Mouse (Mus musculus): ENCODE measurements around the gene Snx10.

Gene Snx10

GRCm38 (mm10) chr6:51585980-51586379, 62.3 kb downstream of the Snx10 start:
- peak; percentile 16 for DNase-seq (ENCODE audit: low read depth, low spot score)

GRCm38 (mm10) chr6:51587266-51587665, 63.6 kb downstream of the Snx10 start:
- DNase-seq (ENCODE audit: low read depth, low spot score), result no peak

- no peak for DNase-seq (ENCODE audit: low read depth, low spot score)
Measured at GRCm38 (mm10) chr6:51591264-51591663, 67.6 kb downstream of the Snx10 start.

GRCm38 (mm10) chr6:51591844-51592243, 68.1 kb downstream of the Snx10 start:
- DNase-seq (ENCODE audit: low read depth, low spot score), result no peak

DNA sequence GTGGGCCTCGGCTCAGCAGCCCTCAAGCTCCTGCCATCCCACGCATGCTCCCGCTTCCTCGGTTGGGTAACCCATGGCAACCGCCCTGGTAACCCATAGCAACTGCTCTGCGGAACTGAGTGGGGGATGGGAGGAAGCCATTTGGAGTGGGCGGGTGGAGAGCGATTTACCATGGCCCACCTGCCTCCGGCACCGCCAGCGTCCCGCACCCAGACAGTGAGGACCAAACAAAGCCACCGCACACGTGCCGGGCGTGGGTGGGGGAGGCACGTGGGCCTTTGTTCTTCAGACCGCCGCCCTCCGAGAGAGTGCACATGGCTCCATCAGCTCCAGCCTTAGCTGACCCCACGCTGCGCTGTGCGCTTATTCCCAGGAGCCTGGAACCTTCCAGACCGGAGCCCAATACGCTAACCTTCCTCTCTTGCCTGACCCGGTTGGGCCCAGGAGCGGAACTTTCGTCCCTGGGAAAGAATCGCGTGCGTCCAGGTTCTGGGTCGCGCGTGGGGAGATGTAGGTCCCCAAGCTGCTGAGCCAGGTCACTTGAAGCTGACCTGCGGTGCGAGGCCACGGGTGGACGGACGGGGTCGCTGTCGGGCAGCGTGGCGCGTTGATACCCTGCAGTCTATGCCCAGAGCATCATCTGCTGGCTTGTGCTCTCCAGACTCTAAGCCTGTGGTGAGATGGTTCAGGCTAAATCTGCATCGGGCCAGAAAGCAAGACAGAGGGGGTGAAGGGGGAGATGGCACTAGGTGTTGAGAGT, 68.8 kb downstream of the Snx10 start:
- peak; percentile 50 for DNase-seq (ENCODE audit: low read depth, low spot score)

DNA sequence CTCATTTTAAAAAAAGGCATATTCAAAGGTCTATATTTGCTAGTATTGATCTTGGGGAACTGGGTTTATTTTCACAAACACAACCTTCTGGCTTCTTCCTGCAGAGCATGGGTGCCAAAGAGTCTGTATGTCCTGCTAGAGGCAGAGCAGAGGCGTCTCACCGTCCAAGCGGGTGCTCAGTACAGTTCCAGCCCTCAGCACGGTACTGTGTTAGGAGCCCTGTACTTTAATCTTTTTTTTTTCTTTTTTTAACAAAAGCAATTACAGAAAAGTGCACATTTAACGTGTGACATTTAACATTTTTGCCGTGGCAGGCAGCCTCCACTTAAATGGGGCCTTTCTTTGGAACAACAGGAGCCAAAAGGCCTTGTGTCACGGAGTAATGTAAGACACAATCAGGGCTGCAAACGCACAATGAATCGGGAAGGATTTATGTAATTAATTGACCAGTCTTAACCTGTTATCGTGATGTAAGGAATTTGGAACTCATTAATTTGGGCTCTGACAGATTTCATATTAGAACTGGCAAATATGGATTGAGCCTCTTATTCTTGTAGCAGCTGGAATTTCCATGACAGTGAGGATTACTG, 69.8 kb downstream of the Snx10 start:
- DNase-seq (ENCODE audit: low read depth, low spot score), result no peak

GRCm38 (mm10) chr6:51594516-51594915, 70.8 kb downstream of the Snx10 start:
- no peak for DNase-seq (ENCODE audit: low read depth, low spot score)

GRCm38 (mm10) chr6:51598058-51598457, 74.4 kb downstream of the Snx10 start:
- DNase-seq (ENCODE audit: low read depth, low spot score), result no peak

DNA sequence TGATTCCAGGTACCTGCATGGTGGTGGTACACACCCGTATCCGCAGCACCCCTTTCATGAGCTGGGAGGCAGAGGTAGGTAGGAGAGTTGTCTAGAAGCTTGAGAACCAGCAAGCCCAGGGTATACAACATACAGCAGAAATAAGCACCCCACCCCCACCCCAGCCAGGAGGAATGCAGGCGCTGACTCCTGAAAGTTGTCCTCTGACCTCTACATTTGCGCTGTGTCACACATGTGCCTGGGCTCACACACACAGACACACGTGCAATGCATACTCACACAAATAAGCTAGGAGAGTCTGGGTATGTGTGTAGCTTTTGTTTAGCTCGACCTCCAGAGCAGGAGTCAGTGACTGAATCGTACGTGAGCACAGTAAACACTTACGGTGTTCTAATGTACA, 76.7 kb downstream of the Snx10 start:
- DNase-seq (ENCODE audit: low read depth, low spot score), result no peak

DNA sequence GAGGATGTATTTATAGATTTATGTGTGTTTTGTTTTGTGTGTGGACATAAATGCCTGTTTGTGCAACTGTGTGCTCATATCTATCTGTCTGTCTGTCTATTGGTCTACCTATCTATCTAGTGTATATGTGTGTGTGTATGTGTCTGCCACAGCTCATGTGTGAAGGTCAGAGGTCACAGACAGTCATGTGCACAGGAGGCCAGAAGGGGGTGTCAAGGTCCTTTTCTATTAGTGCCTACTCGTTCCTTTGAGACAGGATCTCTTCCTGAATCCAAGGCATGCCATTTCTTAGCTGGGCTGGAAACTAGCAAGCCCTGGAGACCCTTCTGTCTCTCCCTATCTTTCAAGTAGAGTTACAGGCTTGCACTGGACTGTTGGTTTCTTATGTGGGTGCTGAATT, 78.6 kb downstream of the Snx10 start:
- no peak for DNase-seq (ENCODE audit: low read depth, low spot score)

DNA sequence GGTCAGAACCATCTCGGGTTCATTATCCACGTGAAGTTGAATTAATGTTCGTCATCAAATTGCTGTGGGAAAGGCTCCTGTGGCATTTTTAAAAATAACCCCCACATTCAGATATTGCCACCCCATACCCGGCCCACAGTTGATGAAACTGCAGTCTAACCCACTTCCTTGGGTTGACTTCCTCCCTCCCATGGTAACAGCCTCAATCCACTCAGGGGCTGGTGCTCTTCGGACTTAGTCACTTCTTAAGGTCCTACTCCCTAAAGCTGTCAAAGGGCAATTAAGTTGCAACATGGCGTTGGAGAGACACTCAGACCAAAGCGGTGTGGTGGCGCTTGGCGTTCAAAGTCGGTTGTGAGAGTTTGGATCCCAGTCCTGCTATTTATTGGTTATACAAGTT, 80.0 kb downstream of the Snx10 start:
- no peak for DNase-seq (ENCODE audit: low read depth, low spot score)

DNA sequence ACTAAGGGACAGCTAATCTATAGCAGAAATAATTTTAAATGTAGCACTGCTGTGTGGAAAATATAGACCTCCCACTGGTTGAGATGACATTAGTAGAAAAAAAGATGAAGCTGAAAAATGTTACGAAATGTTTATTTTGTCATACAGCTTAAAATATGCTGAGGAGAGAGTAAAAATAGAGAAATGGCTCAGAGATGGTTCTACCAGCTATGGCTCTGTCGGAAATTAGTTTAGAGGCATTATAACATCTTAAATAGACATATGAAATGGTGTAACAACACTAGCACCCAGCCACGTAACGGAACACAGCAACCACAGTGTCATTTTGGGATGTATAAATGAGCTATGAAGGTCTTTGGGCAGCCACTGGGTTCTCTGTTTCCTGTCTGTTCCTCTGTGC, 82.5 kb downstream of the Snx10 start:
- DNase-seq (ENCODE audit: low read depth, low spot score), result no peak

GRCm38 (mm10) chr6:51606803-51607202, 83.1 kb downstream of the Snx10 start:
- DNase-seq (ENCODE audit: low read depth, low spot score), result no peak

DNA sequence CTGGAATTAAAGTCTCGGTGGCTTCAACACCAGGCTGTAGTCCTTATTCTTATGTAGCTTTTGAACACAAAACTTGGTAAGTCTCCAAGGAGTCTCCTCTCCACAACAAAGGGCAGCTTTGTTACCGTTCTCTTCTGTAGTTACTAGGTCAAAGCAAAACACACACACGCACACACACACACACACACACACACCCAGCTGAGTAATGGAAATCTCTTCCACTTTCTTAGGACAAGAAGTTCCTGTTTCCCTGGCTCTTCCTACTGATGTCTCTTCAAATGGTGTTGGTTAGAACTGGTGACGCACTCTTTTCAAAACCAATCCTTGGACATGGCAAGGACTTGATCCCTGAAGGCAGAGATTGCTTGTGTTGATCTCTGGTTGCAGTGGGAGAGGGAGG, 87.9 kb downstream of the Snx10 start:
- DNase-seq (ENCODE audit: low read depth, low spot score), result no peak

DNA sequence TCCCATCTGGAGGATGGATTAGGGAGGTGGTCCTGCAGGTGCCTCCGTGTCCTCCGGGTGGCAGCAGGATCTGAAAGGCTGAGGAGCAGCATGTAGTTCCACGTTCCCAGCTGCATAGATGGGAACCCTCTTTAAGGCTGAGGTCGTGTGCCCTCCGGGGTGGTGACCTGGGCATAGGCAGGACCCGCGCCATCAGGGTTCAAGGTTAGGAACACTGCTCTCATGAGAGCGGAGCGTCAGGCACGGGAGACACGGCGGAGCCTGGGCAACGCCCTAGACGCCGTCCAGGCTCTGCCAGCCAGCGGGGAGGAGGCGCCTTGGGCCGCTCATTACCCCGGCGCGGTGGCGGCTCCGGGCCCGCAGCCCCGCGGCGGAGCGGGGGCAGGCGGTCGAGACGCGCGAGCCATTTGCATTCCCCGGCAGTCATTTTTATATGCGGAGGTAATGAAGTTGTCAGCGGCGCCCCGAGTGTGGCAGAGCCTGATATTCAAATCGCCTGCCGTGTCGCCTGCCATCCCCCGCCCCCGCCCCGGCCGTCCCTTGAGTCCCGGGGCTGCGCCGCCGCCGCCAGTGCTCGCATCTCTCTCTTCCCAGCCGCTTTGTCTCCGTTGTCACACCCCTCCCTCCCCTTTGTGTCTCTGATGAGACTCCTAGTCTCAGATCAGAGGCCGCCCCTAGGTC, 88.8 kb downstream of the Snx10 start:
- DNase-seq (ENCODE audit: low read depth, low spot score), result no peak

DNA sequence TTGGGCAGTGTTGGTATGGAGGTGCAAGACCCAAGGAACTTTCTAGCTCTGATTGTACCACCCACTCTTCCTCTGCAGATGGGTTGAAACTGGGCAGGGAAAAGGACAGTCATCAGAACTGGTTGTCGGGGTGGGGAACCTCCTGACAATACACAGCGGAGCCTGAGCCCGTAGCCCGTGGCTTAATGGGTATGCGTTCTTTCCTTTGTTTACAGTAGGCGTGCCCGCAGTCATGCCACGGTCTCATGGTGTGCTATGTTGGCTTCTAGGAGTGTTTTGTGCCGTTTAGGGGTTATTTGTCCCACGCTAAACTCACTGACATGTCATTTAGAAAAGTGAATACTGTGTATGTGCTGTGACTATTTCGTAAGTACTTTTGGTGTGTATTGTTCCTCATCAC, 90.0 kb downstream of the Snx10 start:
- no peak for DNase-seq (ENCODE audit: low read depth, low spot score)

GRCm38 (mm10) chr6:51626843-51627242, 103.1 kb downstream of the Snx10 start:
- DNase-seq (ENCODE audit: low read depth, low spot score), result no peak

GRCm38 (mm10) chr6:51629671-51630070, 106.0 kb downstream of the Snx10 start:
- DNase-seq (ENCODE audit: low read depth, low spot score), result no peak

DNA sequence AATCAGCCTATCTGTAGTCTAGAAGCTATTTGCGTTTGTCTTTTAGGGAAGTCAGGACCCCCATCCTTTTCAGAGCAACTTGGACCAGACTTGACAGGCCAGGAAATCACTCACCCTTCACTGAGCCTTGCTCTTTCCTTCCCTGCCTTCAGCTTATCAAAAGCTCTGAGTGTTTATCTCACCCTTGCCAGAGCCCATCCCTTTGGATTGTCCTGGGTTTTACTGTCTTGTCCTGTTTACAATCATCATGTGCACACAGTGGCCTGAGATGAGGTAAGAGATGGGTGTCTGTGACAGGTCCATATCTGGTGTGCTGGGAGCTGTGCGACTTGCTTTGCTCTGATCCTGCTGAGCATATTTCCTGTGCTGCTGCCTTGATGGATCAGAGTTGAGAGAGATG, 106.5 kb downstream of the Snx10 start:
- DNase-seq (ENCODE audit: low read depth, low spot score), result no peak

GRCm38 (mm10) chr6:51632928-51633662, 109.4 kb downstream of the Snx10 start:
- no peak for DNase-seq (ENCODE audit: low read depth, low spot score)

DNA sequence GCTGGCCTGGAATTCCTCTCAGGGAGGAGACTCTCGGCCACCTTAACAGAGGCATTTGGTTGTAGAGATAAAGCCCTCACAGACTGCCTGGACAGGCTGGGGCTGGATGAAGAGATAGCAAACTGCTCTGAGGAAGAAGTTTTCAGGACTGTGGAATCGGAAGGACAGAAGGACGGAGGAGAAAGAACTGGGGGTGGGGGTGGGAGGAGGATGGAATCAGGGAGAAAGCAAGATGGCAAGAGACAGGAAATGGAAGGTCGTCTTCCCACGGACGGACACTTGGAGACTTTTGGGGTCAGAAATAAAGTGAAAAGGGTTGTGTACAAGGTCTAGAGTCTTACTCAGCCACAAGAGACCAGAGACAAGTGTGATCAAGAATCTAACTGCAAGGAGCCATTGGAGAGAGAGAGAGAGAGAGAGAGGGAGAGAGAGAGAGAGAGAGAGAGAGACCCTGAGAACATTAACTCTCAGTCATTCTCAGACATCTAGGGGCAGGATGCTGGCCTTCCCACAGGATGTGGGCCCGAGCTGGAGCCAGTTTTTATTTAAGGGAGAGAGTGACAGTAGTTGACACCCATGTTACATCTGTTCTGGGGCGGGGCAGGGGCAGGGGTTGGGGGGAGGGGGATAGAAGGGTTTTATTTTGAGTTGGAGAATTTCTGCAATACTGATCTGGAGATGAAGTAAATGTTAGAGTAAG, 110.1 kb downstream of the Snx10 start:
- no peak for DNase-seq (ENCODE audit: low read depth, low spot score)

Measured in WW6 (cell line).